Mouse (Mus musculus): ENCODE data around the gene Hoxa2. TPM values are rescaled to one million over a fixed set of nuclear protein-coding genes. Genes with fewer than 3 reads are reported as not detected.

Gene Hoxa2
- polyA plus RNA-seq, 1 experiment from 2014 or later: 14.4 TPM

GRCm38 (mm10) chr6:52185834-52186233 is 21.2 kb upstream of the Hoxa2 start:
- 23% methylated on average over 3 of the region's 3 CpGs for WGBS
- Histone ChIP-seq H3K9ac (no peak overlapping the region), H3K4me3 (ENCODE audit: low read depth, low read length) (no peak overlapping the region), H3K9me3 (ENCODE audit: low read depth, low read length) (no peaks in the 10 kb centered on the region), H3K4me1 (ENCODE audit: insufficient read depth) (peaks cover 45% of the 10 kb centered on the region), H3K27ac (ENCODE audit: low read depth) (peak overlapping the region; percentile 77; the same call in 1 of the 2 replicates), H3K27me3 (ENCODE audit: insufficient read depth, low read length) (peaks cover 45% of the 10 kb centered on the region), H3K4me2 (peak overlapping the region; percentile 53), H3K36me3 (ENCODE audit: insufficient read depth) (peaks cover 3% of the 10 kb centered on the region; the same call in 1 of the 2 replicates)
- TF ChIP-seq CTCF (IDR thresholded peaks at IDR 0.05; ENCODE audit: low read depth): no peak
- no peak for ATAC-seq (ENCODE audit: insufficient read depth)
- no peak for DNase-seq

GRCm38 (mm10) chr6:52185222-52185621 is 20.6 kb upstream of the Hoxa2 start:
- peak; percentile 90 for DNase-seq
- peaks cover 43% of the 10 kb centered on the region for H3K27me3 ChIP-seq (ENCODE audit: insufficient read depth, low read length)
- no peak for ATAC-seq (ENCODE audit: insufficient read depth)
- no peaks in the 10 kb centered on the region for H3K9me3 ChIP-seq (ENCODE audit: low read depth, low read length)
- H3K4me3 ChIP-seq (ENCODE audit: low read depth, low read length): peak overlapping the region; percentile 13; the same call in 1 of the 2 replicates
- H3K4me1 ChIP-seq (ENCODE audit: insufficient read depth): peaks cover 46% of the 10 kb centered on the region
- peak overlapping the region; percentile 6; the same call in 1 of the 2 replicates for H3K9ac ChIP-seq
- peak overlapping the region; percentile 53 for H3K4me2 ChIP-seq
- TF ChIP-seq CTCF (IDR thresholded peaks at IDR 0.05; ENCODE audit: low read depth): no peak
- peak overlapping the region; percentile 77 for H3K27ac ChIP-seq (ENCODE audit: low read depth)
- 2% methylated on average over 19 of the region's 19 CpGs for WGBS
- peaks cover 3% of the 10 kb centered on the region; the same call in 1 of the 2 replicates for H3K36me3 ChIP-seq (ENCODE audit: insufficient read depth)

GRCm38 (mm10) chr6:52184668-52185067 is 20.0 kb upstream of the Hoxa2 start:
- ATAC-seq (ENCODE audit: insufficient read depth) (no peak), DNase-seq (no peak)
- no peak for TF ChIP-seq CTCF (IDR thresholded peaks at IDR 0.05; ENCODE audit: low read depth)
- Histone ChIP-seq H3K9me3 (ENCODE audit: low read depth, low read length) (no peaks in the 10 kb centered on the region), H3K4me1 (ENCODE audit: insufficient read depth) (peaks cover 42% of the 10 kb centered on the region), H3K27ac (ENCODE audit: low read depth) (peak overlapping the region; percentile 77), H3K4me2 (peak overlapping the region; percentile 53), H3K36me3 (ENCODE audit: insufficient read depth) (no peaks in the 10 kb centered on the region; the same call in 1 of the 2 replicates), H3K4me3 (ENCODE audit: low read depth, low read length) (peak overlapping the region; percentile 13; the same call in 1 of the 2 replicates), H3K27me3 (ENCODE audit: insufficient read depth, low read length) (peaks cover 38% of the 10 kb centered on the region), H3K9ac (peak overlapping the region; percentile 6; the same call in 1 of the 2 replicates)
- WGBS: 15% methylated on average over 6 of the region's 6 CpGs

GRCm38 (mm10) chr6:52183311-52184080 is 18.9 kb upstream of the Hoxa2 start:
- Histone ChIP-seq H3K36me3 (ENCODE audit: insufficient read depth) (no peaks in the 10 kb centered on the region; the same call in 1 of the 2 replicates), H3K9ac (peak overlapping the region; percentile 24; the same call in 1 of the 2 replicates), H3K27me3 (ENCODE audit: insufficient read depth, low read length) (peaks cover 32% of the 10 kb centered on the region), H3K27ac (ENCODE audit: low read depth) (peak overlapping the region; percentile 77), H3K4me3 (ENCODE audit: low read depth, low read length) (no peak overlapping the region), H3K9me3 (ENCODE audit: low read depth, low read length) (no peaks in the 10 kb centered on the region), H3K4me1 (ENCODE audit: insufficient read depth) (peaks cover 41% of the 10 kb centered on the region), H3K4me2 (peak overlapping the region; percentile 29)
- 16% methylated on average over 10 of the region's 10 CpGs for WGBS
- TF ChIP-seq CTCF (IDR thresholded peaks at IDR 0.05; ENCODE audit: low read depth): no peak
- no peak for ATAC-seq (ENCODE audit: insufficient read depth)
- DNase-seq: no peak

GRCm38 (mm10) chr6:52182793-52183192 is 18.2 kb upstream of the Hoxa2 start:
- H3K4me2 ChIP-seq: peak overlapping the region; percentile 29
- no peak for TF ChIP-seq CTCF (IDR thresholded peaks at IDR 0.05; ENCODE audit: low read depth)
- H3K9me3 ChIP-seq (ENCODE audit: low read depth, low read length): no peaks in the 10 kb centered on the region
- H3K4me1 ChIP-seq (ENCODE audit: insufficient read depth): peaks cover 35% of the 10 kb centered on the region
- ATAC-seq (ENCODE audit: insufficient read depth): no peak
- H3K4me3 ChIP-seq (ENCODE audit: low read depth, low read length): no peak overlapping the region
- peak overlapping the region; percentile 77 for H3K27ac ChIP-seq (ENCODE audit: low read depth)
- 41% methylated on average over 1 of the region's 1 CpGs for WGBS
- H3K27me3 ChIP-seq (ENCODE audit: insufficient read depth, low read length): peaks cover 35% of the 10 kb centered on the region
- H3K36me3 ChIP-seq (ENCODE audit: insufficient read depth): no peaks in the 10 kb centered on the region; the same call in 1 of the 2 replicates
- H3K9ac ChIP-seq: peak overlapping the region; percentile 24; the same call in 1 of the 2 replicates
- DNase-seq: no peak

- Histone ChIP-seq H3K27me3 (ENCODE audit: insufficient read depth, low read length) (peaks cover 41% of the 10 kb centered on the region), H3K4me1 (ENCODE audit: insufficient read depth) (peaks cover 33% of the 10 kb centered on the region), H3K9ac (no peak overlapping the region), H3K4me2 (peak overlapping the region; percentile 79; the same call in 1 of the 2 replicates), H3K27ac (ENCODE audit: low read depth) (peak overlapping the region; percentile 15; the same call in 1 of the 2 replicates), H3K9me3 (ENCODE audit: low read depth, low read length) (no peaks in the 10 kb centered on the region), H3K36me3 (ENCODE audit: insufficient read depth) (no peaks in the 10 kb centered on the region; the same call in 1 of the 2 replicates), H3K4me3 (ENCODE audit: low read depth, low read length) (no peak overlapping the region)
- ATAC-seq (ENCODE audit: insufficient read depth) (no peak), DNase-seq (no peak)
- 23% methylated on average over 2 of the region's 2 CpGs for WGBS
- no peak for TF ChIP-seq CTCF (IDR thresholded peaks at IDR 0.05; ENCODE audit: low read depth)
These were observed 17.4 kb upstream of the Hoxa2 start for GRCm38 (mm10) chr6:52182030-52182429.

GRCm38 (mm10) chr6:52180726-52181125 is 16.1 kb upstream of the Hoxa2 start:
- Histone ChIP-seq H3K4me1 (ENCODE audit: insufficient read depth) (peaks cover 30% of the 10 kb centered on the region), H3K27me3 (ENCODE audit: insufficient read depth, low read length) (peaks cover 35% of the 10 kb centered on the region), H3K27ac (ENCODE audit: low read depth) (peak overlapping the region; percentile 98), H3K36me3 (ENCODE audit: insufficient read depth) (no peaks in the 10 kb centered on the region; the same call in 1 of the 2 replicates), H3K4me3 (ENCODE audit: low read depth, low read length) (peak overlapping the region; percentile 63), H3K9me3 (ENCODE audit: low read depth, low read length) (no peaks in the 10 kb centered on the region), H3K4me2 (peak overlapping the region; percentile 79), H3K9ac (peak overlapping the region; percentile 98)
- no peak for DNase-seq
- ATAC-seq (ENCODE audit: insufficient read depth): no peak
- no peak for TF ChIP-seq CTCF (IDR thresholded peaks at IDR 0.05; ENCODE audit: low read depth)
- 22% methylated on average over 3 of the region's 3 CpGs for WGBS
